Mouse (Mus musculus) adrenal gland, postnatal 14 days (tissue): ENCODE measurements at regions not wholly inside any gene's neighbourhood (a gene's known extent, or its start where the extent isn't known, plus 50 kb on each side); places are given as distances from the start of the nearest gene placed in this dataset.
A peak's percentile ranks its signal among the peaks of the same experiment; 100 is the strongest.

Experiments
- DNase-seq: peaks from one replicate; pipeline ENCODE4 v3.0.0; 2021; ENCODE audit warnings: mixed read lengths

GRCm38 (mm10) chr12:106504285-106504684 lies 494.3 kb downstream of the Vrk1 start:
- DNase-seq: no peak

DNA sequence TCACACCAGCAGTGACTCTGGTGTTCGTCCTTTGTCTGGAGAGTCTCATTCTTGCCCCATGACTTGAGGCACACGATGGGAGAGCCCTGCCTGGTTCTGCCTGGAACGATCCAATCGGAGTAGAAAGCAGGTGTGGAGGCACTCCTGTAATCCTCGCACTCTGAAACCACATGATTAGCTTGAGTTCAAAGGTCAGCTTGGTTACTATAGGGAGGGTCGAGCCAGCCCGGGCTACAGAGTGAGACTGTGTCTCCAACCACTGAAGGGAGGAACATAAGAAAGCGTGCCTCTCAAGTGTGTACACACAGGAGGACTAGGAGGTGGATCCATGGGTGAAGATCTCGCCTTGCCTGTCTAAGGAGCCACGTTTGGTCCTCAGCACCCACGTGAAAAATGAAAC lies 504.0 kb downstream of the Vrk1 start:
- DNase-seq: no peak

- DNase-seq: peak; percentile 44
Observed at GRCm38 (mm10) chr12:106515257-106515788, 505.3 kb downstream of the Vrk1 start.

DNA sequence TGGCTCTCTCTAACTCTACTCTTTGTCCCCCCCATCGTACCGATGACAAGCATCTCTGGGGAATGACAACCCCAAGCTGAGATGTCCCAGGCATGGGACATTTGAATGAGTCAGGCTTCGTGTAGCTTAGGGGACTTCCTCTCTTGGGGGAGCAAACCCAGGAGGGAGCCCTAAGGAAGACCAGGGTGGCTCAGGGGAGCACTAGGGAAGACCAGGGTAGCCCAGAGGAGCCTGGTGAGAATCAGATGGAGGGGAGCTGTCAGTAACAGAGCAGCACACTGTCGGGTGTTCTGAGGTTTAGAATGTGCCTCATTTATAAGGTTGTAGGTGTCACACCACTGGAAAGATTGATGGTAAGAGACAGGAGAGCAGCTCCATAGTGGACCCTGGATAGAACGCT lies 509.1 kb downstream of the Vrk1 start:
- DNase-seq: no peak

DNA sequence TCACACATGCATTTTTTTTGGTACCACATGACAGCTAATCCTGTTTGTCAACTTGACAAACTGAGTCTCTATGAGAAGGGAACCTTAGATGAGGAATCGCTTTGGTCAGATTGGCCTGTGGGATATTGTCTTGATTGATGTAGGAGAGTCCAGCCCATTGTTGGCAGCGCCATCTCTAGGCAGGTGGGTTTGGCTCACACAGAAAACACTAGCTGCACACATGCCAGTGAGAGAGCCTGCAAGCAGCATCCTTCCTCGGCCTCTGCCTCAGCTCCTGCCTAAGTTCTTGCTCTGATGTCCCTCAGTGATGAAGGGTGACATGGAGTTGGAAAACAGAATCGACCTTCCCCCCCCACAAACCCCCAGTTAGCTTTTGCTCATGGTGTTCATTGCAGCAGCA lies 514.4 kb downstream of the Vrk1 start:
- no peak for DNase-seq

DNA sequence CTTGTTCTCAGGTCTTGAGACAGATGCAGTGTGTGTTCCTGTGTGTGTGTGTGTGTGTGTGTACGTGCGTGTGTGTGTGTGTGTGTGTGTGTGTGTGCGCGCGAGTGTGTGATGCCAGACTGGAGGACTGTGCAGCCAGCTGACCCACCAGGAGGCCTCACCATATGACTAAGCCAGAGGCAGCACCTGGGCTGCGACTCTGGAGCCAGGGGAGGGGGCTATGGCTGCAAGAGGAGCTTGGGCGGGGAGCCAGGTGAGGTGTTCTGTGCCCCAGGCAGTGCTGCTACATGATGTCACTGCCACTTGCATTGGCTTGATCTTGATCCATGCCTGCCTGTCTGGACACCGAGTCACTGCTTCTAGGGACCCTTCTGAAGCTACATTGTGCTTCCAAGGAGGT lies 517.1 kb downstream of the Vrk1 start:
- DNase-seq: no peak

GRCm38 (mm10) chr12:106527699-106528434 lies 517.8 kb downstream of the Vrk1 start:
- no peak for DNase-seq

GRCm38 (mm10) chr12:106528521-106528920 lies 518.5 kb downstream of the Vrk1 start:
- no peak for DNase-seq

DNA sequence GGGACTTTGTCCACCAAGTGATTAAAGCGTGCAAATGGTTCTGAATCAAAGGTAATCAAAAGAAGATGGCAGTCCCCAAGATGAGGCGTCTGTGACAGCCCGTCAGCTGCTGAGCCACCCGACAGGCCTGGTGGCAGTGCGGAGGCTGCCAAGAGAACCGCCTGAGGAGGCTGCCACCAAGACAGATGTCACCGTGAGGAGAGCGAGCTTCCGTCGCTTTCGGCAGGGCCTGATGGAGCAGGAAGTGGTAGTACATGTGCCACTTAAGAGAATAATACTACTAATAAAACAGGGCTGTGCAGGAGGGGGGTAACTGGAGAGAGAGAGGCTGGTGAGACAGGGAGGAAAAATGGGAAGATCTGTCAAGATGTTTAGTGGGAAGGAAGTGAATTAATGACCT lies 519.1 kb downstream of the Vrk1 start:
- no peak for DNase-seq

- no peak for DNase-seq
Observed at GRCm38 (mm10) chr12:106535086-106535485, 525.1 kb downstream of the Vrk1 start.

- DNase-seq: no peak
Observed at GRCm38 (mm10) chr12:106535628-106536288, 525.7 kb downstream of the Vrk1 start.

DNA sequence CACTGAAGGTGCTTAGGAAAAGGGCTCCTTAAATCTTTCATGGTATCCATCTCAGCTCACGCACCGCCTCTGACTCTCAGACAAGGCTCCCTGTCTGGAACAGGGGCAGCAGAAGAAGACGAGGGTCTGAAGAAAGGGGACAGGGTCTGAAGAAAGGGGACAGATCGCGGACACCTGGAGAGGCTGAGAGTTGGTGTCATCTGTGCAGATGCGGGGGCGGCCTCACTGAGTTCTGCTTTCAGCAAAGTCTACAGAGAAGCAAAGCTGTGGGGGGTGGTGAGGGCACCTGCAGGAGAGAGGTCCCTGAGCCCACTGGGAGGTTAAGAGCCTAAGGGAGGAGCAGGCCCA lies 526.2 kb downstream of the Vrk1 start:
- DNase-seq: no peak

GRCm38 (mm10) chr12:106540003-106540402 lies 530.0 kb downstream of the Vrk1 start:
- no peak for DNase-seq

GRCm38 (mm10) chr12:106559566-106559965 lies 549.5 kb downstream of the Vrk1 start:
- no peak for DNase-seq

GRCm38 (mm10) chr12:106565263-106565681 lies 555.2 kb downstream of the Vrk1 start:
- no peak for DNase-seq

GRCm38 (mm10) chr12:106566361-106566760 lies 556.3 kb downstream of the Vrk1 start:
- DNase-seq: no peak

- no peak for DNase-seq
Observed at GRCm38 (mm10) chr12:106567116-106567515, 557.1 kb downstream of the Vrk1 start.

- DNase-seq: no peak
Observed at GRCm38 (mm10) chr12:106568541-106569085, 558.6 kb downstream of the Vrk1 start.

- no peak for DNase-seq
Observed at GRCm38 (mm10) chr12:106572956-106573355, 562.9 kb downstream of the Vrk1 start.

- DNase-seq: no peak
Observed at GRCm38 (mm10) chr12:106582760-106583159, 572.7 kb downstream of the Vrk1 start.

- no peak for DNase-seq
Observed at GRCm38 (mm10) chr12:106585626-106586025, 575.6 kb downstream of the Vrk1 start.

DNA sequence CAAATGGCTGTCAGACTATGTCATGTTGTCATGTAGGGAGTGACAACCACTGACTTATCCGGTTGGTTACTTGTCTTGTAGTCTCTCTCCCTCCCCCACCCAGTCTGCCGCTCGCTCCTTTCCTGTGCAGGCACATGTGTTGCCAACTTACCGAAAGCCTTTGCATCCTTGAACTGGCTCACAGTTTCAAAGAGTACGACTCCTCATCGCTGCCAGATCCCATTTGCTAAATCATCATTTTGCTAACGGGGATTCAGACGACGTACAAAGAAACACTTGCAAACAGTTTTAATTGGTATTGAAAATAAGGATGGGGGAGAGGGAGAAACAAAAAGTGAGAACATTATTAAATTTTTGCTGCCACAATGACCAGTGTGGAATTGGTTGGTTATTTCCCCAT lies 582.7 kb downstream of the Vrk1 start:
- no peak for DNase-seq

DNA sequence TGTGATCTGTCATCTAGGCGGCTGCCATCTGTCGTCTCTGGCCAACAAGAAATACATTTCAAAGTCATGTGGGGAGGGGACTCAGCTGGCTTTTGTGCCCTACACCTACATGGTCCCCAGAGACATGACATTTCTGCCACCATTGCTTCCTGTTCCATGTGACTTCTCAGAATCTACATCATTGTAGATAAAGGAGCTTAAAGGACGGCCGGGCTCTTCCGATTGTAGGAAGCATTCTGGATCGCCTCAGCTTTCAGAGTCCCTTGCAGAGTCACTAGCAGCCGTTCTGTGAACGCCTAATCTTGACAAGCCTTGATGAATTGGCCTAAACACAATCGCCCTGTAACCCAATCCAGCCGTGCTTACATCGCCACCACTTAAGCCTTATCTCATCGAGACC lies 587.6 kb downstream of the Vrk1 start:
- no peak for DNase-seq

GRCm38 (mm10) chr12:106607240-106607639 lies 597.2 kb downstream of the Vrk1 start:
- no peak for DNase-seq
